Mouse (Mus musculus): ENCODE measurements around the gene Gm5592. TPM values are rescaled to one million over a fixed set of nuclear protein-coding genes. Genes with fewer than 3 reads are reported as not detected.
"Not testable (repeated sequence)": the region's sequence is repeated elsewhere in the genome, so short reads cannot be mapped to it uniquely, and the experiment has no call there.

Gm5592 gene
- total RNA-seq (2017), result not detected in 3 replicates

DNA sequence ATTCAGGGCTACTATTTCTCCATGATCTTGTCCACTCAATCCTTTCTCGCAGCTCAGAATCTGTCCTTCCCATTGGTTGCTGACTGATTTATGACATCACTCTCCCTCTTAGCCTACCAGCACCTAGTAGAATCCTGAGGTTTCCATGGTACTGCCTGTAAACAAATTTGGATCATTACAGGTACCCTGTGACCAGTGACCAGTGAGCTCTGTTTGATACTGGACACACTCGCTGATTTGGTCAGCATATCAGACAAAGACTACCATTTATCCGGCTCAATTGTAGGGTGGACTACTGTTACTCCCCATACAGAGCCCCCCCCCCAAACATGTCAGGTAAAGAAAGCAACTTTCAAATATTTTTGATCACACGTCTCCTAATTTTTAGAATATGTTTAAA, at the start of gene Gm5592:
TSS of gene Gm5592 (plus strand) at position 301 of the 400 bp plus-strand sequence.
- ATAC-seq (replicated peaks; ENCODE audit: insufficient number of reproducible peaks, low FRiP score, low TSS enrichment, poor library complexity, severe bottlenecking), result not testable (repeated sequence)

GRCm38 (mm10) chr7:41155806-41156205, 2.2 kb downstream of the Gm5592 start:
- not testable (repeated sequence) for ATAC-seq (replicated peaks; ENCODE audit: insufficient number of reproducible peaks, low FRiP score, low TSS enrichment, poor library complexity, severe bottlenecking)

DNA sequence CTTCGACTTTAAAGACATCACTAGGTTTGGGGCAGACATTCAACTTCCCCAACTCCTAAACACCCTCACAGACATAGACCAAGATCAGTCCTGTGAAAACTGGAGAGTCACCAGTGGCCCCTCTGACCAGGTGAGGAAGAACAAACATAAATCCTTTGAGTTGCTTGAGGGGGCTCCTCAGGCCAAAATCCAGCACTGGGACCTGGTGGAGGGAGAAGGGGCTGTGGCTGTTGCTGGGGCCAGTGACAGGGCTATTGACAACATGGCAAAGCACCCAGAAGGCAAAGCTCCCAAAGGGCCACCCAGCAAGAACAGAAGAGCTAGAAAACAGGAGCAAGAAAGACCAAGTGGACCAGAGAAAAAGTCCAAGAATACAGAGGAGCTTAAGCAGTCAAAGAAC, 4.2 kb downstream of the Gm5592 start:
- ATAC-seq (replicated peaks; ENCODE audit: insufficient number of reproducible peaks, low FRiP score, low TSS enrichment, poor library complexity, severe bottlenecking), result not testable (repeated sequence)

DNA sequence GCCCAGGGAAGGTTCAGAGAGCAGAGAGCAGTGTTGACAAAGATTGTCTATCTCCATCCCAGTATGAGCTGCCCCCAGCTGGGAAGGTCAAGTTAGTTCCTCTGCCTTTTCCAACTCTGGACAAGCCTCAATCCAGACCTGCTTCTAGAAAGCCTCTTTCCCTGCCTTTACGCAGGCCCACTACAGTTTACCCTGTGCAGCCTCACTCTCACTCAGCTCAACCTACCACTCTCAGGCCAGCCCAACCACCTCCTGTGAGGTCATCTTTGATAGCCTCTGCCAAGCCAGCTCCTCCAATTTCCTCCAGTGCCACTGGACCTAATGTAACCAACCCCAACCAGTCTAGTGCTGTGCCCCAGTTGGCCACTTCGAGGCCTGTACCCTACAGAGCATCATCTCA, 4.9 kb downstream of the Gm5592 start:
- ATAC-seq (replicated peaks; ENCODE audit: insufficient number of reproducible peaks, low FRiP score, low TSS enrichment, poor library complexity, severe bottlenecking), result not testable (repeated sequence)

DNA sequence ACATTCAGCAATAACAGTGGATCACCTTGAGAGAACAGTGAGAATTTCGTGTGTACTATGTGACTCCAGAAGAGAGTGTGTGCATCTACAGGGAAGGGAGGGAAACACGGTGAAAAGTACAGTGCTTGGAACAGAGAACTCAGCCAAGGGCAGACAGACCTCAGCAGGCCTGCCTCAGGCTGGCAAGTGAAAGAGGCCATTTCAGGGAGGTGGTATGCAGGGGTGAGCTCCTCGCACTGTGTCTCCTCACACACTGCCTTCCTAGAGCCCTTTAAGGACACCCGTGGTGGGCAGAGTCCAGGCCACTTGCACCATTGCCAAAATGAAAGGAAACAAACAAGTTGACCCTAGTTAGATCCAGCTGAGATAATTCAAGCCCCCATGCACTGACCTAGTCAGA, 40.0 kb downstream of the Gm5592 start:
- no peak for ATAC-seq (replicated peaks; ENCODE audit: insufficient number of reproducible peaks, low FRiP score, low TSS enrichment, poor library complexity, severe bottlenecking)

Other genes with a start within 250 kb of the Gm5592 start
- not detected in 3 replicates for gene 4930433I11Rik, start 166.3 kb upstream of the Gm5592 start, total RNA-seq (2017)
- not detected in 3 replicates for gene Gm4884, start 121.1 kb upstream of the Gm5592 start, total RNA-seq (2017)
- gene AI987944, start 239.5 kb downstream of the Gm5592 start, total RNA-seq (2017), result 29.6 to 41.6 TPM (median 31.8 TPM) in 3 replicates